Mouse (Mus musculus) hindbrain, embryonic 13.5 days (tissue): ENCODE results near the gene Cntnap4. TPM values are rescaled to one million over a fixed set of nuclear protein-coding genes. Genes with fewer than 3 reads are reported as not detected.

Experiments used
- ATAC-seq: fragments of 200-750 bp; cut with Nextera tagmentation; 2 replicates; pipeline ENCODE4 v1.8.0; 2017; ENCODE audit warnings: moderate TSS enrichment; ENCODE audit not compliant: low FRiP score
- H3K27ac ChIP-seq: fragments of 300-500 bp; sonication (generic); 2 replicates; pipeline ENCODE4 v1.5.1; 2015; ENCODE audit warnings: inconsistent platforms, mild to moderate bottlenecking, moderate library complexity
- H3K27me3 ChIP-seq: fragments of 300-500 bp; sonication (generic); 2 replicates; pipeline ENCODE4 v1.6.1; 2015; ENCODE audit warnings: mild to moderate bottlenecking, inconsistent platforms
- H3K36me3 ChIP-seq: fragments of 300-500 bp; sonication (generic); 2 replicates; pipeline ENCODE4 v1.6.1; 2015; ENCODE audit warnings: mild to moderate bottlenecking, inconsistent platforms
- H3K4me1 ChIP-seq: fragments of 300-500 bp; sonication (generic); replicated peaks from 2 replicates; pipeline ENCODE4 v1.6.1; 2015; ENCODE audit warnings: inconsistent platforms
- H3K4me2 ChIP-seq: fragments of 300-500 bp; sonication (generic); 2 replicates; pipeline ENCODE4 v1.6.1; 2015; ENCODE audit warnings: inconsistent platforms, mild to moderate bottlenecking, moderate library complexity
- H3K4me3 ChIP-seq: fragments of 300-500 bp; sonication (generic); 2 replicates; pipeline ENCODE4 v1.5.1; 2015; ENCODE audit warnings: mild to moderate bottlenecking, inconsistent platforms
- H3K9ac ChIP-seq: fragments of 300-500 bp; sonication (generic); 2 replicates; pipeline ENCODE4 v1.6.1; 2015; ENCODE audit warnings: mild to moderate bottlenecking, inconsistent platforms
- H3K9me3 ChIP-seq: fragments of 300-500 bp; sonication (generic); 2 replicates; pipeline ENCODE4 v1.6.1; 2016; ENCODE audit warnings: inconsistent platforms
- WGBS: fragments of 180-500 bp; shearing (Covaris S2); methylation state at CpG from one replicate; pipeline ENCODE4 v1.1.7; 2015; 5-methylcytosine and 5-hydroxymethylcytosine counted together
- polyA plus RNA-seq: library from polyadenylated mRNA; unstranded; fragments of >200 nt; fragmentation: Nextera tagmentation; extraction: Ambion mirVana; gene quantifications from 2 replicates; pipeline ENCODE4 v1.2.1, GENCODE M21; 2015

The Cntnap4 gene
- polyA plus RNA-seq: 13.3 and 15.5 TPM in 2 replicates

DNA sequence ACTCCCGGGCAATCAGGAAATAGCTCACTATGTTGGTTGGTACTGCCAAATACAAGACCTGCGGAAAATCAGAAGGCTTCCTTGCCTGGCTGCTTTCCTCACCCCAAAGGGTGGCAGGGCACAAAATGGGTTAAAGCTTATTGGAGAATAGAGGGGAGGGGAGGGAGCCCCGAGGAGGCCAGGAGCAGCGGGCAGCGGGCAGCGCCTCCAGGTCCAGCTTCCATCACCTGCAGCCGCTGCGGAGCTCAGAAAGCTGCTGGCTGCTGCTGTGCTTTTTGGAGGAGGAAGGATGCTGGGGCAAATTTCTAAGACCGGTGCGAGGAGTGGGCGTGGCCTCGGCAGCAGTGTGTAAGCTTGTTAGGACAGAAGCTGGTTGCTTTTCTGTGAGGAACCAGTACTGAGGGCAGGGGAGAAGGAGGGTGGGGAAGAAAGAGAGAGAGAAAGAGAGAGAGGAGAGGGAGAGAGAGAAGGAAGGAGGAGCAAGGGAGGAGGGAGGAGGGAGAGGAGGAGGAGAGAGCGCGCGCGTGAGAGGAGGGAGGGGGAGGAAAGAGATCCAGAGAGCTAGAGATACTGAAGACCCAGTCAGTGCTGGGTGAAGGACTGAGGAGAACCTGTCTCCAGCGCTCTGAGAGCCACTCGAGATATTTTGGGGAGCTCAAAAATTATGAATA, at the start of gene Cntnap4:
Gene Cntnap4, plus strand, starts transcription at position 573 of the 671 bp plus-strand sequence.
- ATAC-seq: peak; percentile 85
- Histone ChIP-seq H3K9me3 (no peaks in the 10 kb centered on the region), H3K27ac (peak within 1 kb of the TSS; percentile 88), H3K36me3 (no peaks in the 10 kb centered on the region), H3K27me3 (no peaks in the 10 kb centered on the region), H3K4me2 (peak within 1 kb of the TSS; percentile 68), H3K4me1 (peaks cover 4% of the 10 kb centered on the region), H3K4me3 (peak within 1 kb of the TSS; percentile 61), H3K9ac (peak within 1 kb of the TSS; percentile 79)
- WGBS: 2% methylated on average over 18 of the region's 18 CpGs

GRCm38 (mm10) chr8:112557376-112557775, 12.5 kb upstream of the Cntnap4 start:
- Histone ChIP-seq H3K36me3 (no peaks in the 10 kb centered on the region), H3K4me1 (no peaks in the 10 kb centered on the region), H3K27ac (no peak overlapping the region), H3K4me3 (no peak overlapping the region), H3K27me3 (no peaks in the 10 kb centered on the region), H3K9ac (no peak overlapping the region), H3K9me3 (no peaks in the 10 kb centered on the region), H3K4me2 (no peak overlapping the region)
- WGBS: 63% methylated on average over 4 of the region's 4 CpGs
- no peak for ATAC-seq

GRCm38 (mm10) chr8:112570541-112570940, 698 bp downstream of the Cntnap4 start:
- Histone ChIP-seq H3K27me3 (no peaks in the 10 kb centered on the region), H3K4me1 (peaks cover 4% of the 10 kb centered on the region), H3K4me3 (peak overlapping the region; percentile 61), H3K27ac (peak overlapping the region; percentile 66; the same call in 1 of the 2 replicates), H3K4me2 (peak overlapping the region; percentile 68), H3K9me3 (no peaks in the 10 kb centered on the region), H3K9ac (peak overlapping the region; percentile 79), H3K36me3 (no peaks in the 10 kb centered on the region)
- no peak for ATAC-seq
- WGBS: 9% methylated on average over 6 of the region's 6 CpGs

DNA sequence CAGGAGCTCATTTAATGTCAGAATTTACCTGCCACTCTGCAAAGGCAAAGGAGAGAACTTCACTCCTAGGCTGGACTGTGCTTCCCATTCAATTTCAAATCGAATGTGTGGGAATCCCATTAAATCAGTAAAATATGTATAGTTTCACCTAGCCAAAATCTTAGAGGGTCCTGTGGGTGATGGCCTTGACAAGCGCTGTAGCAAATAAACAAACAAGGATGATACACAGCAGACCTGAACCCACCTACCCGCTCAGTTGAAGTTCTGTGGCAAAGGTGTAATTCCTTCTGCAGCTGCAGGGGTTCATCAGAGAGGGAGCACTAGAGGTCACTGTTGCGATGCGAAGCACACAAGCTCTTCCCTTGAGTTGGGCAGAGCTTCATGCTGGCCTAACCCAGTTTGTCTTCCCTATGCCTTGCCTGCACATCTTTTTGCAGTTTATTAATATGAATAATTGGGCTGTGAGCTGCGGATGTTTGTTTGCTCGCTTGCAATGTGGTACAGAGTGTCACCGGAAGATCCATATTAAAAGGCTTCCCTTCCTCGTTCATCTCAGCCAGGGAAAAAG, 1.6 kb downstream of the Cntnap4 start:
- Histone ChIP-seq H3K27ac (no peak overlapping the region), H3K36me3 (no peaks in the 10 kb centered on the region)

DNA sequence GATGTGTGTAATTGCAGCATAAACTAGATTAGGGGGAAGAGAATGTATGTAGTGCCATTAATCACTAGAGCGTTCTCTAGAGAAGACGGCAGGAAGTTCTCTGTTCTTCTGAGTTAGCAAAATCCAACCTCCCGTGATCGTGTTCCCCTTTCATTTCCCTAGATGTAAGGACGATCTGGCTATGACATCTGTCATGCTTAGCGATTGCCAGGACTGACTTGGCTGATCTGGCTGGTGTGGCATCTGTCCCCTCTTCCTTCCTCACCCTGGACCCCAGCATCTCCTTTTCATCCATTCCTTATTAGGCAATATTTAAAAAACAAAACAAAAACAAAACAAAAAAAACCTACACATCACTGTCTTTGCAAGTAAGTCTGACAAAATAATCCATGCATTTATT, 11.6 kb downstream of the Cntnap4 start:
- H3K27ac ChIP-seq: no peak overlapping the region
- ATAC-seq: no peak
- H3K4me3 ChIP-seq: no peak overlapping the region
- no peak overlapping the region for H3K4me2 ChIP-seq
- no peaks in the 10 kb centered on the region for H3K36me3 ChIP-seq
- WGBS: 67% methylated on average over 6 of the region's 6 CpGs
- H3K27me3 ChIP-seq: no peaks in the 10 kb centered on the region
- no peaks in the 10 kb centered on the region for H3K4me1 ChIP-seq
- H3K9me3 ChIP-seq: no peaks in the 10 kb centered on the region
- H3K9ac ChIP-seq: no peak overlapping the region

More for the DNA sequence above, 1.6 kb downstream of the Cntnap4 start:
- no peaks in the 10 kb centered on the region for H3K27me3 ChIP-seq
- no peak for ATAC-seq
- peak overlapping the region; percentile 35; the same call in 1 of the 2 replicates for H3K9ac ChIP-seq
- H3K9me3 ChIP-seq: no peaks in the 10 kb centered on the region
- H3K4me3 ChIP-seq: peak overlapping the region; percentile 61
- peak overlapping the region; percentile 68 for H3K4me2 ChIP-seq
- H3K4me1 ChIP-seq: peaks cover 4% of the 10 kb centered on the region
- 12% methylated on average over 9 of the region's 9 CpGs for WGBS

DNA sequence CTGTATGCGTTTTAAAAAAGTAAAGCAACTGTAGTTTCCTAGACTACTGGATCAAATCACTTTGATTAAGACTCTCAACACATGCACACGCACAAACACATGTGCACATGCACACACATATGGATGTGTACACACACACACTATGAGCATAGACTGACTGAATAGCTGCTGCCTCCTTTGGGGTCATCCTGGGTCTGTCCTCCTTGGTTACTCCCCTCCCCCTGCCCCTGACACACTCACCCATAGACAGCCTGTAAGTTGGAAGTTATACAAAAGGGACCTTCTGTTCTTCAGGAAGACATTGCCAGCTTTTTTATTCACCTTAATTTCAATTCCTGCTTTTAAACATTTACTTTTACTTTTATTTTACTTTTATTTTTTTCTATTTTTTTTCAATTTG, 13.6 kb downstream of the Cntnap4 start:
- Histone ChIP-seq H3K4me1 (peaks cover 5% of the 10 kb centered on the region; the same call in 1 of the 2 replicates), H3K4me2 (no peak overlapping the region), H3K9ac (no peak overlapping the region), H3K27ac (no peak overlapping the region), H3K9me3 (no peaks in the 10 kb centered on the region), H3K36me3 (no peaks in the 10 kb centered on the region), H3K4me3 (no peak overlapping the region), H3K27me3 (no peaks in the 10 kb centered on the region)
- no peak for ATAC-seq
- 97% methylated on average over 2 of the region's 2 CpGs for WGBS

DNA sequence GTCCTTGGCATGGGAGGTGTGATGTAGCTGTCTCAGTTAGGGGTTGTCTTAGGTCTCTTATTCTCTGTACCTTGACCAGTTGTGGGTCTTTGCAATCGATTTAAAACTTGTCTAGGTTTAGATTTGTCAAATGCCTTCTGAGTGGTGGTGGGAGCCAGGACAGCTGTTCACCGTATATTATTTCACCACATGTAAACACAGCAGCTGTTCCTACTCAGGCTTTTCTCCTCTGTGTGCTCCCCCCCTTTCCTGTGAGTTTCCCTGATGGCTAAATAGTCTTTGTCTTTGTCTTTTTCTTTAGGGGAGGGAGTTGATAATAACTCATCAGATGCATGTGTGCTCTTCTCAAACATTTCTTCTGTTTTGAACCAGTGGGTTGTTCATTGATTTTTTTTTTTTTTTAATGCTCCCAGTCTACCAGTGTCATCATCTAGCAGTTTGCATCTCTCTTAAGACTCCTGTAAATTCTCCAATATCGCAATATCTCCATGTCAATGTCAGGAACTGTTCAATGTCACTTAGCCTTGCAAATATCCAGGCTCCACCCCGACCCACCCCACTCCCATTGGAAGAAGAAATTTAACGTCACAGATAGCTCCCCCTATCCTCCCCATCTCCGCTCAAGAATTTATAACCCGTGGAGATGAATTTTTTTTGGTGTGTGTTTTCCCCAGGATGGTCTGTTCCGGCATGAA, 18.7 kb downstream of the Cntnap4 start:
- Histone ChIP-seq H3K27ac (peak overlapping the region; percentile 58), H3K4me1 (peaks cover 13% of the 10 kb centered on the region), H3K27me3 (no peaks in the 10 kb centered on the region), H3K9me3 (no peaks in the 10 kb centered on the region), H3K4me3 (no peak overlapping the region), H3K9ac (no peak overlapping the region), H3K4me2 (peak overlapping the region; percentile 32), H3K36me3 (no peaks in the 10 kb centered on the region)
- WGBS: 70% methylated on average over 8 of the region's 8 CpGs
- no peak for ATAC-seq

DNA sequence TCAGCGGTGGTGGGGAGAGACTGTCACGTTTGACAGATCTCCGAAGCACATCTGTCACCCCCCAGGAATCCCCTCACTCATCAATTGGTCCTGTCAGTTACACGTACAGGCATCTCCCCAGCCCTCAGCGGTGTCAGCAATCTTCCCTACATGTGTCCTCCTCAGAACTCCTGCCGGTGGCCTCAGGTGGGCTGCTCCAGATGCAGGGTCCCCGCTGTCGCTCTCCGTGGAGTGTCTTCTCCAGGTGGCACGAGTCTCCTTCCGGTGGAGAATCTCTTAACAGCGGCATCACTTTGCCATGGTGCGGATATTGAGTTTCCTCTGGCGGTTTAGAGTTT, 19.2 kb downstream of the Cntnap4 start:
- Histone ChIP-seq H3K9me3 (no peaks in the 10 kb centered on the region), H3K4me2 (peak overlapping the region; percentile 32), H3K9ac (no peak overlapping the region), H3K4me3 (no peak overlapping the region), H3K36me3 (no peaks in the 10 kb centered on the region), H3K27me3 (no peaks in the 10 kb centered on the region), H3K27ac (peak overlapping the region; percentile 58), H3K4me1 (peaks cover 13% of the 10 kb centered on the region)
- no peak for ATAC-seq
- 59% methylated on average over 14 of the region's 14 CpGs for WGBS

DNA sequence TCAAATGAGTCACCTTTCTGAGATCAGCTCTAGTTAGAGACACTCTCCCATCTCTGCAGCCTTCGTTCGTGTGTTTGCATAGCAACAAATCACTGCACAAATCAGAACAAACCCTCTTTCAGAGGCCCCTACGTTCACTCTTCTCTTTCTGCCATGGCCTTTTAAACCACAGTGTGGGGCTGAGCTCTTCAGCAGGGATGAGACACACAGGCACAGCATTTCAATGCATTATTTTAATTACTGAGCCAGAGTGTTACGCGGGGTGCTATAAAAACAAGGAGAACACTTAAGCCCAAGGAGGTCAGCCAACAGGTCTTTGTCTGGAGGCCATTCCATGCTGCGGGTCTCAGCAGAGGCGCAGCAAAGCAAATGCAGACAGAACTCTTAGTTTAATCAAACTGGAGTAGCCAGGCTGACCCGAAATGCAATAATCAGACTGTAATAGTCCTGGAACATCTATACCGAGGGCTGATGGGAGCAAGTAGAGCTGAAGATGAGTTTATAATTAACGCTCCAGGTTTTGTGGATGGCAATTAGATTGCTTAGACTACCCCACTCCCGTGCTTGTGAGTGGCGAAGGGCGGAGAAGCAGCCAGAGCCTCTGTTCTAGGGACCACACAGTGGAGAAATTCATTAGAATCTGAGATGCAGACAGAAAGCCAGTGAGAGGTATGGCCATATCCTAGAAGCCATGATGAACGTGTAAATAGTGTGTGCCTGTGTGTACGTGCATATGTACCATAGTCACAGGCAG, 26.4 kb downstream of the Cntnap4 start:
- Histone ChIP-seq H3K9ac (no peak overlapping the region), H3K36me3 (no peaks in the 10 kb centered on the region), H3K4me3 (no peak overlapping the region), H3K27ac (no peak overlapping the region), H3K9me3 (no peaks in the 10 kb centered on the region), H3K4me1 (0 out of 2 replicates have a peak, but pooled peaks cover 5% of the 10 kb centered on the region), H3K4me2 (no peak overlapping the region), H3K27me3 (no peaks in the 10 kb centered on the region)
- WGBS: 68% methylated on average over 15 of the region's 15 CpGs
- ATAC-seq: no peak

DNA sequence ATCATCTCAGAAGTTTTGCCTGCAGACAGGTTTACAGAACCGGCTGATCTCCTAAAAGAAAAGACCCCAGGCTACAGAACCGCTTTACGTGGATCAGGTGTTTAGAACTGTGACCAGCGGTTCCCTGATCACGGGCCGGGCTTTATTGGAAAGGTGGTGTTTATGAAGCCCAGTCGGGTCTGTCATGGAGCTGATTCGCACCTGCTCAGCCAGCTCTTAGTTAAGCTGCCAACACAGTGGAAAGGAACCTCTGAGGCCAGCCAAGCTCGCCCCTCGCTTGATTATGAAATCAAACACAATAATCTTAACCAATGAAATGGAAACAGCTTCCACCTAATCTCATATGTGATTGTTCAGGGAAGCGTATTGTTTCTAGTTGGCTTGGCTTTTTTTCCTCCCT, 30.1 kb downstream of the Cntnap4 start:
- 91% methylated on average over 11 of the region's 11 CpGs for WGBS
- no peak for ATAC-seq

GRCm38 (mm10) chr8:112601150-112601549, 31.3 kb downstream of the Cntnap4 start:
- no peak overlapping the region for H3K4me2 ChIP-seq
- H3K27me3 ChIP-seq: no peaks in the 10 kb centered on the region
- H3K9ac ChIP-seq: no peak overlapping the region
- 83% methylated on average over 1 of the region's 1 CpGs for WGBS
- ATAC-seq: no peak
- no peak overlapping the region for H3K4me3 ChIP-seq
- no peaks in the 10 kb centered on the region for H3K9me3 ChIP-seq
- no peak overlapping the region for H3K27ac ChIP-seq
- H3K36me3 ChIP-seq: no peaks in the 10 kb centered on the region
- H3K4me1 ChIP-seq: 0 out of 2 replicates have a peak, but pooled peaks cover 2% of the 10 kb centered on the region

More for the DNA sequence above, 30.1 kb downstream of the Cntnap4 start:
- H3K36me3 ChIP-seq: no peaks in the 10 kb centered on the region
- H3K4me2 ChIP-seq: no peak overlapping the region
- no peaks in the 10 kb centered on the region for H3K9me3 ChIP-seq
- H3K9ac ChIP-seq: no peak overlapping the region
- 0 out of 2 replicates have a peak, but pooled peaks cover 5% of the 10 kb centered on the region for H3K4me1 ChIP-seq
- no peak overlapping the region for H3K27ac ChIP-seq
- no peak overlapping the region for H3K4me3 ChIP-seq
- H3K27me3 ChIP-seq: no peaks in the 10 kb centered on the region

- Histone ChIP-seq H3K9me3 (no peaks in the 10 kb centered on the region), H3K4me2 (no peak overlapping the region), H3K4me3 (no peak overlapping the region), H3K4me1 (no peaks in the 10 kb centered on the region), H3K9ac (no peak overlapping the region), H3K27me3 (no peaks in the 10 kb centered on the region), H3K36me3 (no peaks in the 10 kb centered on the region), H3K27ac (no peak overlapping the region)
- no peak for ATAC-seq
- 76% methylated on average over 6 of the region's 6 CpGs for WGBS
Observed at GRCm38 (mm10) chr8:112610121-112610520, 40.3 kb downstream of the Cntnap4 start.
